Mouse (Mus musculus): ENCODE measurements at regions not wholly inside any gene's neighbourhood (a gene's known extent, or its start where the extent isn't known, plus 50 kb on each side); places are given as distances from the start of the nearest gene placed in this dataset.

DNA sequence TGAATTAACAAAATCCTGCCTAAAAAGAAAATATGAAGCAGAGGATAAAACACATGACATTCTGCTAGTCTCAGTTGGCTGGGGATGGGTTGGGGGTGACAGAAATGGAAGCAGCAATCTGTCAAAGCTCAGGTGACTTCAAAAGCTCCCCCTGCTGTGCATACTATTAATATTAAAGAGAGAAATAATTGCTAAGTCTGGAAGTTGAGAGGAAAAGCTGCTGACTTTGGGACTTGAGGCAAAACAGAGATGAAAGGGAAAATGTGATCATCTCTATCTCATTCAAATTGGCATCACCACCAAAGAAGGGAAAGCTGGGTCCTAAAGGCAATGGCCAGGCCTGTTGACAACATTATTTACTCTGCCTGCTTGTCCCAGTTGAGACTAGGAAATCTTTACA lies 90.8 kb downstream of the Rpe65 start:
- Histone ChIP-seq H3K4me3 (no peak overlapping the region), H3K4me1 (replicated peaks) (no peaks in the 10 kb centered on the region), H3K27ac (ENCODE audit: poor library complexity, severe bottlenecking) (no peak overlapping the region), H3K9me3 (replicated peaks) (no peaks in the 10 kb centered on the region), H3K27me3 (replicated peaks) (no peaks in the 10 kb centered on the region), H3K9ac (no peak overlapping the region), H3K4me2 (no peak overlapping the region), H3K36me3 (no peaks in the 10 kb centered on the region)
- no peak for ATAC-seq (ENCODE audit: insufficient number of reproducible peaks, low FRiP score)

DNA sequence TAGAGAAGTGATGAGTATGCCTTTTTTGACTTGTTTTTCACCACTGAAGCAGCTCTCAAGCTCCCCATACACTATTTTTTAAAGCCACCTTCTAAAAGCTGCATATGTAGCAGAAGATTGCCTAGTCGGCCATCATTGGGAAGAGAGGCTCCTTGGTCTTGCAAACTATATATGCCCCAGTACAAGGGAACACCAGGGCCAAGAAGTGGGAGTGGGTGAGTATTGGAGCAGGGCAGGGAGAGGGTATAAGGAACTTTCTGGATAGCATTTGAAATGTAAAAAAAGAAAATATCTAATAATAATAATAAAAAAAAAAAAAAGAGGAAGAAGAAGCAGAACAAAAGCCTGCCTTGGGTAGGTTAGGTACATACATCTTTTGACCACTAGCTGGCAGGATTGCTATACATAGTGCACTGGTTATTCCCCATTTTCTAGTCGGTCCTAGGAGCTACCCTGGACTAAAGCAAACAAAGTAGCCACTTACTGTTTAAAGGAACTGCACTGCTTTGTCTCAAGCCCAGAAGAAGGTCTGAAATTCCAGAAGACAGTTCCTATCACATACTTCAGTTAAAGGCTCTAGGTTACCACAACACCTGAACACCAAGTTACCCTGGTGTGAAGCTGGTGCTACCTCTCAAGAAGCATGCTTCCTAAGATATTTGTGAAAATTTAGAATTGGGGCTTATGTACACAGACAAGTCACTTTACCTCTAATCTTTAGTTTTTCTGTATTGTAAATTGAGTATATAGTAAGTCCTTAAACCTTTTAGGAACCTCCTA lies 114.9 kb upstream of the Wls start:
- Histone ChIP-seq H3K27me3 (replicated peaks) (no peaks in the 10 kb centered on the region), H3K4me3 (no peak overlapping the region), H3K36me3 (no peaks in the 10 kb centered on the region), H3K9me3 (replicated peaks) (no peaks in the 10 kb centered on the region), H3K4me1 (replicated peaks) (no peaks in the 10 kb centered on the region), H3K4me2 (no peak overlapping the region), H3K9ac (no peak overlapping the region), H3K27ac (ENCODE audit: poor library complexity, severe bottlenecking) (no peak overlapping the region)
- 26% methylated on average over 2 of the region's 2 CpGs for WGBS
- no peak for ATAC-seq (ENCODE audit: insufficient number of reproducible peaks, low FRiP score)

DNA sequence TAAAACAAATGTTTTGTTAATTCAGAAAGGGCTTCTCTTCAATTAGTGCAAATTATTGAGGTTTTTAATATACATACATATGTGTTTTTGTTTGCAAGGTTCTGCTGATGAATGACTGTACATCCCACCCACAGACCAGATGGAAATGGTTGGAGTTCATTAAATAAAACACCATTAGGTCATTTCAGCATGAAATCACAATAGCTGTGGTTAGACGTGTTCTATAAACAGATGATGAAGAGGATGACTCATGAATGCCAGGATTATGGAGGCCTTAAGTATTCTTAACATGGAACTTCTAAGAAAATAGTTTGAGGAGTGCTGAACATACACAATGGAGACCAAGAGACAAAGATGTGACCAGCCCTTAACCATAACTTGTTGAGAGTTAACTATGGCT lies 107.3 kb upstream of the Wls start:
- no peak for ATAC-seq (ENCODE audit: insufficient number of reproducible peaks, low FRiP score)
- Histone ChIP-seq H3K4me1 (replicated peaks) (no peaks in the 10 kb centered on the region), H3K27me3 (replicated peaks) (no peaks in the 10 kb centered on the region), H3K27ac (ENCODE audit: poor library complexity, severe bottlenecking) (no peak overlapping the region), H3K4me3 (no peak overlapping the region), H3K9me3 (replicated peaks) (no peaks in the 10 kb centered on the region), H3K4me2 (no peak overlapping the region), H3K9ac (no peak overlapping the region), H3K36me3 (no peaks in the 10 kb centered on the region)
- 68% methylated on average over 1 of the region's 1 CpGs for WGBS

DNA sequence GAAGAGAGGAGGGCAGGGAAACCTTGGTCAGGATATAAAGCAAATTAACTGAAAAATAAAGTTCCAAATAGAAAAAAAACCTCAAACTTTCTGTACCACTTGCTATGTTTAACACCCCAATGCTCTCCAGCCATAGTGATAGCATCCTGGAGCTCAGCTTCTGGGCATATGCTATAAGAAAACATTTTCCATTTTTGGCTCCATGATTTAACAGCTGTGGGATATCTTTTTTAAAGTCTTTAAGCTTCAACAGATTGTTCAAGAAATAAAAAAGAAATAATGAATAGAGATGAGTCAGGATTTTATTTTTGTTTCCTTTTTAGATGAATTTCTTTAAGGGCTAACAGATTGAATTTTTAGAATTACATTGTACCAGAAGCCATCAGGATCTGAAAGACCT lies 106.3 kb upstream of the Wls start:
- Histone ChIP-seq H3K27ac (ENCODE audit: poor library complexity, severe bottlenecking) (no peak overlapping the region), H3K9me3 (replicated peaks) (no peaks in the 10 kb centered on the region)

DNA sequence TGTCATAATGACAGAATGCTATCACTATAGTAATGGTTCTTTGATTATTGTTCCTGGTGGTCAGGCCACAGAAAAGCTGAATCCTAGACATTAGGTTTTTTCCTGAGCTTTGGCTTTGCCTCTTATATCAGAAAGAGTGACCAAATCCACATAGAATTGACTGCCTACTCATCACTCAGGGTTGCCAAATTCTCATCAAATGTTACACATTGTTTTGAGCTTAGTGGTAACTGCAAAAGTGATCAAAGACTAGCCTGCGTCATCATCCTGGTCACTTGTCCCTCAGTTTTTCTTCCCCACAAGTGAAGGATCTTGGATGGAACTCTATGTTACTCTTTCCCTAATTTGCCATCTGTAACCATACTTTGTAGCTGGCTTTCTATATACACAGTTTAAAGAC lies 104.9 kb upstream of the Wls start:
- Histone ChIP-seq H3K9me3 (replicated peaks) (no peaks in the 10 kb centered on the region), H3K4me2 (no peak overlapping the region), H3K9ac (no peak overlapping the region), H3K4me1 (replicated peaks) (no peaks in the 10 kb centered on the region), H3K27ac (ENCODE audit: poor library complexity, severe bottlenecking) (no peak overlapping the region), H3K27me3 (replicated peaks) (no peaks in the 10 kb centered on the region), H3K4me3 (no peak overlapping the region), H3K36me3 (no peaks in the 10 kb centered on the region)
- 92% methylated on average over 1 of the region's 1 CpGs for WGBS
- no peak for ATAC-seq (ENCODE audit: insufficient number of reproducible peaks, low FRiP score)

More for the DNA sequence above, 106.3 kb upstream of the Wls start:
- H3K4me3 ChIP-seq, result no peak overlapping the region
- no peak overlapping the region for H3K4me2 ChIP-seq
- H3K36me3 ChIP-seq, result no peaks in the 10 kb centered on the region
- H3K4me1 ChIP-seq (replicated peaks), result no peaks in the 10 kb centered on the region
- no peak for ATAC-seq (ENCODE audit: insufficient number of reproducible peaks, low FRiP score)
- H3K9ac ChIP-seq, result no peak overlapping the region
- H3K27me3 ChIP-seq (replicated peaks), result no peaks in the 10 kb centered on the region

DNA sequence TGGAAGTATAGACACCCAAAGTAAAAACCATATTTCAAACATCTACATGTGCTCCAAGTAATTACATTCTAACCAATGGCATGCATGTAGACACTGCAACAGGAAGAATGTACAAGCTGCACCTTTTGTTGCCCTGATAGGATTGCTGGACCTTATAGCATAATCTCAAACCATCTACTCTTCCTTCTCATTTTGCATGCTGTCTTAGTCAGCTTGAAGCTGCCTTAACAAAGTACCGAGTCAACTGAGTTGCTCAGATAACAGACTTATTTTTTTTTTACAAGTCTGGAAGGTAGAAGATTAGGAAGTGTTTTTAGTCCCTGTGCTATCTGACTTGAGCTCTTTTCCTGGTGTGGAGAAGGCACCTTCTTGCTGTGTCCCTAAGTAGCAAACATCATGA lies 103.4 kb upstream of the Wls start:
- H3K9me3 ChIP-seq (replicated peaks), result no peaks in the 10 kb centered on the region
- H3K27me3 ChIP-seq (replicated peaks), result no peaks in the 10 kb centered on the region
- WGBS, result 7% methylated on average over 1 of the region's 1 CpGs
- no peak overlapping the region for H3K4me3 ChIP-seq
- H3K4me1 ChIP-seq (replicated peaks), result no peaks in the 10 kb centered on the region
- no peak overlapping the region for H3K4me2 ChIP-seq
- no peak overlapping the region for H3K9ac ChIP-seq
- H3K36me3 ChIP-seq, result no peaks in the 10 kb centered on the region
- no peak overlapping the region for H3K27ac ChIP-seq (ENCODE audit: poor library complexity, severe bottlenecking)
- no peak for ATAC-seq (ENCODE audit: insufficient number of reproducible peaks, low FRiP score)

DNA sequence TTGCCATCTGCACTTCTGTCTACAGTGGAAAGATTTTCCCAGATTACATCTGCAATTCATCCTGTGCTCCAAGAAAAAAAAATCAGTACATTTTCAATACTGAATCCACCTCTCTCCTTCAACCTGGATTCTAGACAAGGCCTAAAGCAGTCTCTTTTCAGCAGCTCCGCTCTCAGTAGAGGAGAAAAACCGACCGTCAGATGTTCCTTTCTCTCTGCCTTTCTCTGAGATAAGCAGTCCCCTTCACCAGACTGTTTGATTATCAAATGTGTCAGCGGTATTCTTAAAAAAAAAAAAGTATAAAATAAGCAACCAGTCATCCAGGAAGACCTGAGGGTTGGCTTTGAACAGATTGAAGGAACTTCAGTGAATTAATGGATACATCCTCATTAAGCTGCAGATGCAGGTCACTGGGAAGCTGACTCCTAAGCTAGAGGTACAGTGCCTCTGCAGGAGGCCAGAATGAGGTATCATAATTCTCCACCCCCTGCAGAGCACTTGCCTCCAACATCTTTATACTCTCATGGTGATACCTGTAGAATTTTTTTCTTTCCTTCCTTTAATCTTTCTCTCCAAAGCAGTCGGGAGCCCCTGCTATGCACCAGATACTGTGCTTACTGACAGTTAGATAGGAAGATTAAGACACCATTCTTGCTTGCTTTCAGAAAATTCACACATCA lies 98.7 kb upstream of the Wls start:
- no peak overlapping the region for H3K4me3 ChIP-seq
- no peaks in the 10 kb centered on the region for H3K9me3 ChIP-seq (replicated peaks)
- no peak overlapping the region for H3K27ac ChIP-seq (ENCODE audit: poor library complexity, severe bottlenecking)
- H3K27me3 ChIP-seq (replicated peaks), result no peaks in the 10 kb centered on the region
- no peak overlapping the region for H3K4me2 ChIP-seq
- H3K36me3 ChIP-seq, result no peaks in the 10 kb centered on the region
- no peak for ATAC-seq (ENCODE audit: insufficient number of reproducible peaks, low FRiP score)
- no peaks in the 10 kb centered on the region for H3K4me1 ChIP-seq (replicated peaks)
- 47% methylated on average over 5 of the region's 5 CpGs for WGBS
- no peak overlapping the region for H3K9ac ChIP-seq

DNA sequence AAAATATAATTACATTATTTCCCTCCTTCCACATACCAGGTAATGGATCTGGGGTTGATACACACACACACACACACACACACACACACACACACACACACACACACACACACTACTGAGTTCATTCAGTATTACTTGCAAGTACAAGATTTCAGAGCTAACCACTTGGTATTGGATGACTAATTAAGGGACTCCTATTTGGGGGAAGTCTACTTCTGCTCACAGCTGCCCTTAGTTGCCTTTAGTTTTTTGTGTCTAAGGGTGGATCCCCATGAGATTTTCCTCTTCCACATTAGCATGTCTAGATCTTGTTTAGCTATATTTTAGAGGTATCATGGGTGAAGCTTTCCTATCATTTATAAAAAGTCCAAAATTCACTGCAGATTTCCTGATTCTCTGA lies 97.7 kb upstream of the Wls start:
- no peak for ATAC-seq (ENCODE audit: insufficient number of reproducible peaks, low FRiP score)

DNA sequence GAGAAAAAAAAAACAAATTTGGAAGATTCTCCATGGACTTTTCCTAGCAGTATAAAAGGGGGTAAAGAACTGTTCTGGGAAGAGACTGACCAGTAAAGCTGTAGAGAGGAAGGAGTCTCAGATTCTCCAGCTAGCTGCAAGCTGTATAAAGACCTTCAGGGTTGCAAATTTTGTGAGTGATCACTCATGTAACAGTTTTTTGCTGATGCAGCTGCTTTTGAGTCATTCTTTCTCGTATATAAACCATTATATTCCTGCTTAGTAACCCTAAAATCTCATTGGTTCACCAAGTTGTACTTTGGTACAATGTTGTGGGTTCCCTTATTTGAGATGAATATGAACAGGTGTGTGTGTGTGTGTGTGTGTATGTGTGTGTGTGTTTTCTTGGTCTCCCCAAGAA lies 79.7 kb upstream of the Wls start:
- H3K27ac ChIP-seq (ENCODE audit: poor library complexity, severe bottlenecking), result no peak overlapping the region
- H3K4me1 ChIP-seq (replicated peaks), result no peaks in the 10 kb centered on the region
- H3K4me2 ChIP-seq, result no peak overlapping the region
- H3K27me3 ChIP-seq (replicated peaks), result no peaks in the 10 kb centered on the region
- H3K4me3 ChIP-seq, result no peak overlapping the region
- H3K36me3 ChIP-seq, result no peaks in the 10 kb centered on the region
- no peaks in the 10 kb centered on the region for H3K9me3 ChIP-seq (replicated peaks)
- H3K9ac ChIP-seq, result no peak overlapping the region
- WGBS, result 41% methylated on average over 1 of the region's 1 CpGs
- no peak for ATAC-seq (ENCODE audit: insufficient number of reproducible peaks, low FRiP score)

More for the DNA sequence above, 97.7 kb upstream of the Wls start:
- no peaks in the 10 kb centered on the region for H3K27me3 ChIP-seq (replicated peaks)
- no peak overlapping the region for H3K9ac ChIP-seq
- no peak overlapping the region for H3K4me3 ChIP-seq
- no peaks in the 10 kb centered on the region for H3K9me3 ChIP-seq (replicated peaks)
- H3K36me3 ChIP-seq, result no peaks in the 10 kb centered on the region
- H3K4me1 ChIP-seq (replicated peaks), result no peaks in the 10 kb centered on the region
- H3K27ac ChIP-seq (ENCODE audit: poor library complexity, severe bottlenecking), result no peak overlapping the region
- no peak overlapping the region for H3K4me2 ChIP-seq

DNA sequence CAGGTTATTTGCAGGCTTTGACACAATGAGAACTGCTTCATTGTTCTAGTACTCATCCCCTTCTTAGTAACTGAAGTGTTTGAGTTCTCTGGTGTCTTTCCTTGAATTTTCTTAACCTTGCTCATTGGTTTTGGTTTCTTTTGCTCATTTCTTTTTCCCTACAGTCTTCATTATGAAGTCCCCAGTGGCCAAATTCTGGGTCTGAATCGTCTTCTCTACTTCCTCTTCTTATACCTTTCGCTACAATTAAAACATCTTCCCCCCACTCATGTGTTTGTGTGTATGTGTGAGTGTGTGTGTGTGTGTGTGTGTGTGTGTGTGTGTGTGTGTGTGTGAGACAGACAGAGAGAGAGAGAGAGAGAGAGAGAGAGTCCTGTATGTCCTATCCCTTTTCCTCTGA lies 79.2 kb upstream of the Wls start:
- no peak overlapping the region for H3K9ac ChIP-seq
- H3K36me3 ChIP-seq, result no peaks in the 10 kb centered on the region
- no peaks in the 10 kb centered on the region for H3K27me3 ChIP-seq (replicated peaks)
- no peaks in the 10 kb centered on the region for H3K9me3 ChIP-seq (replicated peaks)
- H3K4me2 ChIP-seq, result no peak overlapping the region
- H3K4me3 ChIP-seq, result no peak overlapping the region
- no peaks in the 10 kb centered on the region for H3K4me1 ChIP-seq (replicated peaks)
- 79% methylated on average over 2 of the region's 2 CpGs for WGBS
- ATAC-seq (ENCODE audit: insufficient number of reproducible peaks, low FRiP score), result no peak
- H3K27ac ChIP-seq (ENCODE audit: poor library complexity, severe bottlenecking), result no peak overlapping the region

DNA sequence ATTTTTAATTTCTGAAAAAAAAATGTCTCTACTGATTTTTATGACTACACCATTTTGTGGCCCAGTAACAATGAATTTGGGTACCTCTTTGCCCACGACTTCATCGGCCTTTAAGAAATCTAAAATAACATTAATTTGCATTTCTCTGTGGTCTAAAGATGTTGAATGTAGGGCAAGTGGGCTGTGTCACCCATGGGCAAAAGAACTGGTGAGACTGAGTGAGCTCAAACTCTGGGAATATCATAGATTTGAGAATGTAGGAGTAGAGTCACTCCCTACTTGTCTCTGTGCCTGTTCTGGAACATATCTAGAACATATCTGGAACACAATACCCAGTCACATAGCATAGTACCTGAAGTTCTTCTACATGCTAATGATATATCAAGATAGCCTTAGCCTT lies 78.5 kb upstream of the Wls start:
- WGBS, result 88% methylated on average over 2 of the region's 2 CpGs
- H3K4me3 ChIP-seq, result no peak overlapping the region
- ATAC-seq (ENCODE audit: insufficient number of reproducible peaks, low FRiP score), result no peak

More for the DNA sequence above, 78.5 kb upstream of the Wls start:
- Histone ChIP-seq H3K9ac (no peak overlapping the region), H3K9me3 (replicated peaks) (no peaks in the 10 kb centered on the region), H3K4me2 (no peak overlapping the region), H3K27me3 (replicated peaks) (no peaks in the 10 kb centered on the region), H3K4me1 (replicated peaks) (no peaks in the 10 kb centered on the region), H3K27ac (ENCODE audit: poor library complexity, severe bottlenecking) (no peak overlapping the region), H3K36me3 (no peaks in the 10 kb centered on the region)
